Mouse (Mus musculus) granulocyte monocyte progenitor cell, adult 5-6 weeks (primary cell): Measurements from ENCODE around the gene Tns3. TPM values are rescaled to one million over a fixed set of nuclear protein-coding genes. Genes with fewer than 3 reads are reported as not detected.

Experiments used
- ATAC-seq: replicated peaks from 2 replicates; pipeline ENCODE4 v1.8.0; 2016; ENCODE audit warnings: mild to moderate bottlenecking, moderate TSS enrichment, inconsistent platforms; ENCODE audit not compliant: poor library complexity, severe bottlenecking
- total RNA-seq, 2 experiments: library from RNA; stranded (forward) in 1 of 2; stranded (reverse) in 1 of 2; fragments of 200-712, 200-1000 nt in 1 of 2; fragments of >200 nt in 1 of 2; fragmentation: Nextera tagmentation in 1 of 2; gene quantifications; 2 replicates each; pipeline ENCODE4 v1.2.3; 2014 to 2017

Gene Tns3
- total RNA-seq, 2 experiments from 2014 or later, result 13.1 to 26.9 TPM

DNA sequence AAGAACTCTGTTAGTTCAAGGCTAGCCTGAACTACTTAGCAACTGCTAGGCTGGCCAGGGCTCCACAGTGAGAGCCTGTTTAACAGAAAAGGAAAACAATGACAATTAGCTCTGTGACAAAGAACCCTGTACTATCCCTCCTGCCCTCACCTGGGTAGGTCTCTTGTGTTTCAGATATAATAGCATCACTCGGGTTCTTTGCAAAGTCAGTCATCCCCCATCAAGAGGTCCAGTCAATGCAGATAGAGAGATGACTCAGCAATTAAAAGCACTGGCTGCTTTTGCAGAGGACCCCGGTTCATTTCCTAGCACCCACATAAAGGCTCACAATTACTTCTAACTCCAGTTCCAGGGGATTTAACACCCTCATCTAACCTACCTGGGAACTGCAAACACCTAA lies 78.0 kb downstream of the Tns3 start:
- no peak for ATAC-seq

DNA sequence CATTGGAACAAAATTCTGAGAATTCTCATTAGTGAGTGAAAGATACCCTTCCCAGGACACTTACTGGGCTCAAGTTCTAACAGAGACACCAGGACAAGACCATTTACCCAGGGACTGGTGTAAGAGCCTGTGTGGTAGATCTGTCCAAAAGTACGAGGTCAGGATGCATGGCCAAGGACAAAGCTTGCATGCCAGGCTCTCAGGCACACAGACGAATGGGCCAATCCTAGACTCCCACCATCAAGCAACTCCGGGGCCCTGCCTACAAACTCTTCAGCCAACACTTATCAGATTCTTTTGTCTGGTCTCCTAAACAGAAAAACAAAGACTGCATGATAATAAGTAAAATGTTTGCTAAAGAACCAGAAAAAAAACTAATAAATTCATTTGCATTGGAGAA lies 78.6 kb downstream of the Tns3 start:
- no peak for ATAC-seq

DNA sequence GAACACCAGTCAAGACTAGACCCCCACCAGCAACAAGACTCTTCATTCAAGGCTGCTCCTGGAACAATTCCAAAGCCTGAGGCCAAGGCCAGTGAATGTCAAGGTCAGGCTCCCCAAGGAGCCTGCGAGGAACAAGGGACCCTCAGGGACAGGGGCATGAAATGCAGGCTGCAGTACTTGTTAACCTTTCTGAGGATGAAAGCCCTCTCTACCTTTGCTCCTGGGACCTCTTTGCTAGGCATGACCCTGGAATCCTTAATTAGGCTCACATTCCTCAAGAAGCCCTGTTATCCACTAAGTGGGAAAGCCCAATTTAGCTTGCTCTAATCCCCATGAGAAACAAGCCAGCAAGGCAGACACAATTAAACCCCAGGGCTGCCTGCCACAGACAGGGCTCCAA lies 79.4 kb downstream of the Tns3 start:
- no peak for ATAC-seq

DNA sequence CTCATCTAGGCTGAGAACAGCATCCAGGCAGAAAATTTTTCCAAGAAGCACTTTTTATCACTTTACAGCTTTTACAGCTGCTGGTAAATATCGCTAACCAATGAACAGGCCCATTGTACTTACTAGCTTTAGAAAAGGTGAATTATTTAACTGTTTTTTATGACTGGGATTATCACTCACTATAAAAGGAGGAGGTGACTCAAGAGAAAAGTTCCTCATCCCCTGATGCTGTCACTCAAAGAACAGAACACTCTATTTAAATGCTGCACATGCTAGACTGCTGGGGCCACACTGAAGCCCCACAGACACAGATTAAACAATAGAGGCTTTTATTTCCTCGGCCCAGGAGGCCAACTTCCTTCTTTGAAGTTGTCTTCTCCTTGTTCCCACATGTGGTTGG lies 80.0 kb downstream of the Tns3 start:
- no peak for ATAC-seq

DNA sequence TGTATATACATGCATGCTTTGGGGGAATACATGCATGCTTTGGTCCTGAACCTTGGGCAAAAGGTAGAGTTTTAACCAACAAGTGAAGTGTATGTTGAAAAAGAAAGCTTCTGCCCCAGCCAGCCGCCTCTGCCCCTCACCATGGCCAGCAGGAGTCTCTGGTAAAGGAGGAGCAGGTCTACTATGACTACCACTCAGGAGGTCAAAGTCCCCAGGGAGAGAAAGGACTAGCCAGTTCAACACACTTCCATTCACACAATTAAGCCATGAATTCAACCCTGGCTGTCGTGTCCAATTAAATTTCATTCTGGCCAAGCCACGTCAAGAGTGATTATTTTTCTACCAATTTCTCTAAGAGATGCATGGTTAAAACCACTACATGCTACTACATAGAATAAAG lies 81.2 kb downstream of the Tns3 start:
- no peak for ATAC-seq

DNA sequence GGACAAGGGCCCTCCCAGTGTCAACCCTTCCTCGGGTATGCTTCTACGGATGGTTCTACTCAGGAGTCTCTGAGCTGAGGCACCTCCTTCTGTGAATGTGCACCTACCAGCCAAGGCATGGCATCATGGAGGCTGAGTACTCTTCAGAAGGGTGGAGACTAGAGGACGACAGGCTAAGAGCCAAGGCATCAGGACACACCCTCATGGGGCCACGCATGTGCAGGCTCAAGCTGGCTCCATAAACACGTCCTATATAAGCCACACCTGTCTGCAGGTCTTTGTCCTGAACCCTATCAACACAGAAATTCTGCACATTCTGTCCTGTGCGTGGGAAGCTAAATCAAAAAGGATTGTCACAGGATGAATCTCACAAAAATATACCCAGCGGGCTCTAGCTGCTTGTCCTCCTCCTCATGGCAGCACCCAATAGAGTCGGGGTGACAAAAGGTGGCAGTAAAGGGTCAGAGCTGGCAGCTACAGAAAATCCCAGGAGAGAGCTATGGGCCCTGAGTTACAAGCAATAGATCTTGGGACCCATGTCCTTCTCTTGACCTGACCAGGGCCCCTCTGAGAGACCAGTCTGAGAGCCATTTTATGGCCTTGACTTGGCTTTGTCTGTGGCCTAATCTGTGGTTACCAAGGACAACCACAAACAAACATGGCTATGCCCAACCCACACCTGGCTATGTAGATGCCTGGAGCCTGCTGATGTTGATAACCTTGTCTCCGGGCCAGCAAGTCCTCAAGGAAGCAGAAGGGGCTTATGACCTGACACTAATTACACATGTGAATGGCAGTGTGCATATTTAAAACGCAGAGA lies 82.0 kb downstream of the Tns3 start:
- ATAC-seq, result 0 out of 2 replicates have a peak, but pooled peaks have one; percentile 8

DNA sequence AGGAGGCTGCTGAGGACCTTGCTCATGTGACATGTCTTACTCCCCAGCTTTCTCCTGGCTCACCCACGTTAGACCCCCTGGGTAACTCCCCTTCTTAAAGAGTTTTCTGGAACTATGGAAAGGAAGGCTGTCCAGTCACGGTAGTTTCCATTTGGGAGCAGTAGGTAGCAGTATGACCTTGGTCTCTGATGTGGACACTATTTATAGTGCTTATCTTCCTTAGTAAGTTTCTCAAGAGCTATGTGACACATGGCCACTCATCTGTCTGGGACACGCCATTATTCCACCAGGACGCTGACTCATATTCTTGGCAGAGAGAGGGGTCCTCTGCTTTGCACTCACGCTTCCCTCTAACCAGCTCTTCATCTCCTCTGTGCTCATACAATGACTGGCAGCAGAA lies 84.5 kb downstream of the Tns3 start:
- ATAC-seq, result peak; percentile 23

DNA sequence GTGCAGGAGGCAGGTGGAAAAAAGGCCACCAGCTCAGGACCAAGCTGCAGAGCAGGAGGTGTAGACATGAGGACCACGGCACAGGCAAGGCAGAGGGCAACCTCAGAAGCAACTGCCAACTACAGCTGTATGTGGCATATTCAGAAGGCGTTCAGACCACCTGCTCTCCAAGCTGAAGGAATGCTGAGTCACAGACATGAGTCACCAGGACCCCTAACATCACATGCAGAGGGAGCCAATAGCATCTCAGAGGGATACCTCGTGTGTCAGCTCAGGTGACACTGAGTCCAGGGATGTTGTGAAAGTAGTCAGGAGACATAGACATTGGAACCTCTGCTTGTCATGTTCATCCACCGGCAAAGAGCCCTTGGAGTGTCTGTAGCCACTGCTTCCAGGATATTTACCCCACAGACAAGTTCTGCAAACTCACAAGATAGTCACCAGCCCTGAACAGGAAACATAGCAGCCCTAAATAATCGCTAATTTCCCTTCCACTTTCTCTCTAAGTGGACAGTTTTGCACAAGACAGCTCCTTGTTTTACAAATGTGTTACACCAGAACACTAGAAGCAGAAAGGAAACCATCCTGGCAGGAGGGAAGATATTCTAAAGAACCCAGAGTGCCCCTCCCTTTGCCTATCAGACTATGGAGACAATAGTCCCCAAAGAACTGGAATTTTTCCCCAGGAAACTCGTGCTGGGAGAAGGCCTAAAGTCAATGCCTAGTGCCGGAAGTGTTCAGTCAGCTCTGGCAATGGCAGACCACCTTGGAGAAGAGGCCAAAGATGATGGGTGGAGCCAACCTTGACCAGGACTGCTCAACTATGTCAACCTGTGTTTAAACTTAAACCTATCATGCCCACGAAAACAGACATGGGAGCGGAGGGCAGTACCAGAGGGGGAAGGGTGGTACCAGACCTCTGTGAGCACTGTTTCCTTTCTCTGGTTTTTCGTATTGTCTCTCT lies 88.8 kb downstream of the Tns3 start:
- ATAC-seq, result peak; percentile 71

DNA sequence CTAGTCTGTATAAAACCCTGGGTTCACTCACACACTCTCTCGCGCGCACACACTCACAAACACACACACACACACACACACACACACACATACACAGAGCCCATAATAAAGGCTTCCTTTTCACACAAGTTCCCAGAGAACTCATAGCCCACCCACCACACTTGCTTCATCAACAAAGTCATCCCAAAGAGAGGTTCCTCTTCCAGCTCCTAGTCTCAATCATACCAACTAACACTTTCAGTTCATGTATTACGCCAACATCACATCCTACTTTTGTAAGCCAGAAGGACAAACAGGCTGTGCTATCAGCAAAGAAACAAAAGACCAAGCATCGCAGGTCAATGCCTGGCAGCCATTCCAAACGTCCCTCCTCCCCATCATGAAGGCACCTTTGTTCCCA lies 89.8 kb downstream of the Tns3 start:
- peak; percentile 63 for ATAC-seq

DNA sequence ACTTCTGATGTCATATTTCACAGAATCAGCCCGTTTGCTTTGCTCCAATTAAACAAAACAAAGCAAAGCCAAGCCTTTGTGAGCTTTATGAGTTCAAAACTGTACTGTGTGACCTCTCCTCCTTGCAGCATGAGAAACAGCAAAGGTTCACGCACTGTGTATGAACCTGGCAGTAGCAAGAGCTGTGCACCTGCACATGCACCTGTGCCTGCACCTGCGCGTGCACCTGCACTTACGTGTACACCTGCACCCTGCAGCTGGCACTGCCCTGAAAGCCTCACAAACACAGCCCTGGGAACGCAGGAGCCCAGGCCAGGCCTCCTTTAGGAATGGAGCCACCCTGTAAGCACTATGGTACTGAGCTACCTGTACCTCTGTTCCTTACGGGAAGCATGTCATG lies 91.6 kb downstream of the Tns3 start:
- no peak for ATAC-seq

DNA sequence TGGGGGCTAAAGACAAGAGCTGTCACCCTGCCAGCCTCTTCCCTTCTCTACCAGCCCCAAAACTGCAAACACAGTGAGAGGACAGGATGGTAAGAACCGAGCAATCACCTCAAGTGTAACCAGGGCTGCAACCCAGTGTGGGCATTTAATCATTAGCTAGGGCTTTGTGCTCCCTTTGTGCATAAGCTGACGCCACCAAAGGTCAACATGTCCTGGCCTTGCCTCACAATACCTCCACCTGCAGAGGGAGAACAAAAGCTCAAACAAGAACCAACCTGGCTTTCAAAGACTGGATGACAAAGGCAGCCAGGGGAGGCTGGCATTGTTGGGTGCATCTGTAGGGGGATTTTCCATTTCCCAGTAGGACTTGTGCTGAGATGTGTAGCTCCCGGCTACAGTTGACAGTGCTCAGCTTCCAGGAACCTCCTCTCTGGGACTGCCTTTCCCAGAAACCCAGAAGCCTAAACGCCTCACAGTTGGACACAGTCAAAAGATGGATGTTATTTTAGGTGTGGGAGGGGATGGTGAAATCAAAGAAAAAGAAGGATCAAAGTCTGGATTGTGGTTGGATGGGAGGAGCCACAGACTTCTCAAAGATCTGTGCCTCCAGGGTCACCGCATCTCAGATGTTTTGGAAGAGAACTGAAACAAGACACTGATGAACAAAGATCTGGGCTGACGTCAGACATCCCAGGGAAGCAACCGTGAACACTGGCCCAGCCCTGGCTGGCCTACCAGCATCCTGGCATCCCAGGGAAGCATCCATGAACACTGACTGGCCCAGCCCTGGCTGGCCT lies 94.9 kb downstream of the Tns3 start:
- ATAC-seq, result peak; percentile 43

DNA sequence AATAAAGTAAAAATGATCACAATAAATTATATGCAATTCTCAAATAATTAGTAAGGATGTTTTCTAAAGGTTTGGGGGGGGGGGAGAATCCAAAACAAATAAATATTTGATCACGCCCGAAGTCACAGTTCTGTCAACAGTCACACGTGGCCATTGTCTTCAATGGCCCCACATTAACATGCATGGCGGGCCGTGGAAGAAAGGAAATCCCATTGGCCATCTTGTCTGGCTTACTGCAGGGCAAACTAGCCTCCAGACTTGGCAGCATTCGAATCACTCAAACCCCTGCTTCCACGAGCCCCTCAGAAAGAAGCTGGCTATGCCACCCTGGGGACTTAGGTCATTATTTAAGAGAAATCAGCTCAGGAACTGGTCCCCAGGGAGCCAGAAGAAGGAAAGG lies 95.5 kb downstream of the Tns3 start:
- no peak for ATAC-seq

DNA sequence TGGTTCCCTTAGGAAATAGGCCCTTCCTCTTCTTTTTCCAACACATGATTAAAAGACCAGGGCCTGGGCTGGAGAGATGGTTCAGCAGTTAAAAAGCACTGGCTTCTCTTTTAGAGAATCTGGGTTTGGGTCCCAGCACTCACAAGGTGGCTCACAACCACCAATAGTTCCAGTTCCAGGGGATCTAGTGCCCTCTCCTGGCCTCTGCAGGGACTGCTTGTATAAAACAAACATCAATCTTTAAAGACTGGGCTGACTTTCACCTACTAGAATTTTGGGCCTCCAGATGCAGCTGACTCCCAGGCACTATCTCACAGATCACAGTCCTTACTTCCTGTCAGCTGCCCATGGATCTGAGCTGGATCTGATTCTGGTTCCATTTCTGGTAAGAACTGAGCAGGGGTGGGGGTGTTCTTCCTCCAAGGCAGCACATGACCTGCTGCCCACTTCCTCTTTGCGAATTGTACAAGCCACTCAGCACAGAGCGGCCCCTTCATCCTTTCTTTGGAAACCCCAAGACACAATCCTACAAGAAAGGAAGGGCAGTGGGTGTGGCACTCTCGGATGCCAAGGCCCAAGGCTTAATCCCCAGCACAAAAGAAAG lies 98.0 kb downstream of the Tns3 start:
- ATAC-seq, result peak; percentile 82

DNA sequence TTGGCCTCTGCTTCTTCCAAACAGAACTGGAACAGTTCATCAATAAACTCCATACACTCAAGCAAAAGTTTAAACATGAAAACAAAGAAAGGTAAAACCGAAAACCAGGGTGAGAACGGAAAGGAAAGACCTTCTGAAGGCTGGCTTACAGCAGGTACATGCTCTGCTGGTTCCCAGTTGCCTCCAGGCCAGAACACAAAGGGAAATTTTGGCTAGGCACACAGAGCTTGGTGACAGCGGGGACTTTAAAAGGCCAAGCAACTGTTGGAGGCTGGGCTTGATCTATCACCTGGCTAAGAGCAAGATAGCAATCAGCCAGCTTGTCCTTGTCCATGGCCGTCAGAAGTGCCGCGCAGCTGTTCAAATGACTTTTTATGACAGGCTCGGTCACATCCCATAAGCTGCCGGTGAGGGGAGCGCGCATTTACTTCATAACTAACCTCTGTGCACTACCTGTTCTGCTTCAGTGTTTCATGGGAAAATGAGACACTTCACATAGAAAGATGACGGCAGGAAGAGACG lies 105.5 kb downstream of the Tns3 start:
- no peak for ATAC-seq

DNA sequence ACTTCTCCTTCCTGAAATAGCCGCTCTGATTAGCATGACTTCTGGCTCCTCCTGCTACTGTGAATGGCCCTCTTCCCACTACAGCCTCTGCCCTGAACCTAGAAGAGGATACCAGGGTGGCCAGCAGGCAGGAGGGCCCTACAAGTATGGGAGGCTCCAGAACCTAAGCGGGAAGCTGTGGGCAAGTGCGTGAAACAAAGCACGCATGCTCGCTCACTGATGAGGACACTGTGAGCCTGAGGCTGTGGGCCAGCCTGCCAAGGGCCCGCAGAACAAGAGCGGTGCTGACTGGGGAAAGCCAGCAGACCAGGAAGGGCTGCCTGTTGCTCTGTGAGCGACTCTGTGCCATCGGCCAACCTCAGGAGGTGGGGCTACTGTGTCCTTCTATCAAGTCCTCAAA lies 106.1 kb downstream of the Tns3 start:
- ATAC-seq, result peak; percentile 32

DNA sequence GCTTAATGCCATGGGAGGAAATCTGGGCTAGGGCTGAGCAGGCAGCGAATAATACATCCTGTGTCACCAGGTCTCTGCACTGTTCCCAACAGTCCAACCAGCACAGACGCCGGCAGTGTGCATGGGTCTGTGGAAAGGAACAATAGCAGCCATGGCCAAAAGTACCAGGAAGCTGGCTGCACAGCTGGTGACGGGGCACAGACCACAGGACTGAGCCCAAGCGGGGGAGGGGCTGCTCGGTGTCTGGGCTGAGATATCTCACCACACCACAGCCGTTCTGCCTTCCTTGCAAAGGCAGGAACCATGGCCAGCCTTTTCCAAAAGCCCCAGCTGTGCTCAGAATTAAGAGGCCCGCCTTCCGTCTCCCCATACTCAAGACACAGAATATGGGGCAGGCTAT lies 107.3 kb downstream of the Tns3 start:
- ATAC-seq, result peak; percentile 88

DNA sequence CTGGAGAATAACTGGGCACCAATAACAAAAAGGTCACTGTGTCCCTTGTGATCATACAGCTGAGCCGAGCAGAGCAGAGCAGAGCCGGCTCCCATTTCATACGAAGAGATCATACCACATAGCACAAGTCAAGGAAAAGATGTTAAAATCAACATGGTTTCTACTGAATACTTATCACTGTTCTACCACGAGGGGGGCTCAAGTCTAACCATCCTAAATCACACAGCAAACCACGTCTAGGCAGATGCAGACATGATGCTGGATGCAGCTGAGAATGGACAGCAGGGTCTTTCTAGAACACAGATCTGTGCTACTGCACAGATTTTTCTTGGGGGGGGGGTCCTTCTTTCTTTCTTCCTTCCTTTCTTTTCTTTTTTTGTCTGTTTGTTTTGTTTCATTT lies 112.6 kb downstream of the Tns3 start:
- ATAC-seq, result no peak

DNA sequence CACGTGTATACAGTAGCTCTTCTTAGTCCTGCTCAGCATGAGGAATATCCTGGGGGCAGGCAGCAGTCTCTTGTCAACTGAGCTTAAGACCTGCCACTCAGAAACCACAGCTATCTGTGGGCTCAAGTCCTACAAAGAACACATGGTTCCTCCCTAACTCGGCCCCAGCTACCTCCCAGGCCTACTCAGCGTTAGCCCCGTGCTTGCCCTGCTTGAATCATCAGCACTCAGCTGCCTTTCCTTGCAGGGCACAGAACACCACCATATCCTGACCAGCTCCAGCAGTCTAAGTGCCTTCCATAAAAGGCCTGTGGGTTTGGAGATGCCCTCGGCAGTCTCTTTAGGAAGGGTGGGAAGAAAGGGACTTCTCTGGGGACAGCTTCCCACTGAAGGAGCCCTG lies 116.7 kb downstream of the Tns3 start:
- no peak for ATAC-seq

DNA sequence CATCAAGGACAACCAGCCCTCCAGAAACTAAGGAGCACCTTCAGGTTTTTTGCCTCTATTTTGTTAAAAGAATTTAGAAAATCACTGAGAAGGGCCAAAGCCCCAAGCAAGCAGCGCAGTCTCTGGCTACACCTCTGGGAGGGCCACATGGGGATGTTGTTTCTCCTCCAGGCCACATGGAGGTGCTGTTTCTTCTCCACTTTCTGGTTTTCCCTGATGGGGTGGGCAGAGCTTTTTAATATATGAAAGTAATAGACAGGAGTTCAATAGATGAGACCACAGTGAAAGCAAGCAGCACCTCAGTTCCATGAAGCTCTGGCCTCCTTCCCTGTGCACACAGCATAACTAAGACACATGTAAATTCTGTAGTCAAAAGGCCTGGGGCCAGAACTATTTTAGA lies 118.5 kb downstream of the Tns3 start:
- peak; percentile 79 for ATAC-seq

DNA sequence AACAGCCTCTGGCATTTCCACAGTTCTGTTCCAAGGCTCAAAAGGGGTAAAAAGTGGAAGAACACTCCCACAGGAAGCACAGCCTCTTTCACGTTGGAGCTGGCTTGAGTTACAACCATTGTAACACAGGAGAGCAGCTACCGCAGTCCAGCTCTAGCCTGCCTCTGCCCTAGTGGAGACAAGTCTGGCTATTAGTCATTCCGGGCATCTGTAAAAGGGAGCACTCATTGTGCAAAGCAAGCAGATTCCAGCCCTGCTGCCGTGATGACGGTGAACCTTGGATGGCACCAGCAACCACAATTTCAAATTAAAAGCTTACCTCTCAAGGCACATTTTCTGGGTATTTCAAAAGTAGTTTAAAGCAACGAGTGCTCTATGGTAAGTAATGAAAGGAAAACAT lies 120.0 kb downstream of the Tns3 start:
- ATAC-seq, result no peak
